Mouse (Mus musculus): ENCODE measurements at regions not wholly inside any gene's neighbourhood (a gene's known extent, or its start where the extent isn't known, plus 50 kb on each side); places are given as distances from the start of the nearest gene placed in this dataset.
A peak's percentile ranks its signal among the peaks of the same experiment; 100 is the strongest.

DNA sequence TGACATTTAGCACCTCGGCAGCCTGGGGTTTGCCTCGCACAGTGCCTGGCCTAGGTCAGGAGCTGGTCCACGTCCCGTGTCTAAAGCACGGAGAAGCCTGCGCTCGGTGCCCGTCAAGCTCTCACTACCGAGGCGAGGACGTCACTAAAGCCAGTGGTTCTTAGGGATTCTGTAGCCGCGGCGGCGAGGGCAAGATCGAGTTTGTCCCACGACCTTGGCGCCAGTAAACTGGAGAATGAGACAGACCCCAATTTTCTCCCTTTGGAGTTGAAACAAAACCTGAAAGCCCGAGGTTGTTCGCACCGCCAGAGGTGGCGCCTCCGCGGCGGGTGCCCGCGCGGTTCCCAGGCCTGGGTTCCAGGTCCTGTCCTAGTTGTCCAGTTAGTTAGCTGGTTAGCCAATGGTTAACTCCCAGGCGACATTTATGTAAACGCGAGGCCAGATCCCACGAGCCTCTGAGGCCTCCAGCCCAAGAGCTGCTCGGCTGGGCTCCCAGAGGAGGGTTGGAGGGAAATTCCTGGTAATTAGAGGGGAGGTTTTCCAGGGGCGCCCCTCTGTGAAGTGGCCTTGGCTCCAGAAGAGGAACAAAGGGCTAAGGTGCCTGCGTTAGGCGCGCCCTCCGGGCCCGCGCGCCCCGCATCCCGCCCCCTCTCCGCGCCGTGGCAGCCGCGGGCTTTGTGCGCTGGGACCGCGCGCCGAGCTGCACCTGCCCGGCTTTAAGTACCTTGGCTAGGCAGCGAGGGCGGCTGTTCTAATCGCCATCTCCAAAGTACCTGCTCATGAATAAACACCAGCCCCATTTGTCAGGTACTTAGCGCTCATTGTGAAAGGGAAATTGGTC is 74.0 kb downstream of the Rhcg start:
- peaks cover 85% of the 10 kb centered on the region for H3K27me3 ChIP-seq (ENCODE audit: control insufficient read depth, insufficient read depth, low read length)
- no peak overlapping the region for H3K9ac ChIP-seq (replicated peaks)
- H3K4me2 ChIP-seq (ENCODE audit: low read depth), result no peak overlapping the region
- DNase-seq (ENCODE audit: low read depth in 3 of 3, low spot score in 3 of 3) (no peak), ATAC-seq (ENCODE audit: insufficient read depth) (no peak)
- TF ChIP-seq CTCF (IDR thresholded peaks at IDR 0.05; ENCODE audit: low read depth) (no peak), EP300 (IDR thresholded peaks at IDR 0.05; ENCODE audit: low read depth) (no peak)
- no peaks in the 10 kb centered on the region for H3K4me1 ChIP-seq (replicated peaks; ENCODE audit: control insufficient read depth in 2 of 2, insufficient read depth in 2 of 2, low read length in 1 of 2)
- 2% methylated on average over 58 of the region's 58 CpGs for WGBS (ENCODE audit: insufficient replicate concordance)
- H3K36me3 ChIP-seq (replicated peaks; ENCODE audit: control insufficient read depth, insufficient read depth, low read depth), result no peaks in the 10 kb centered on the region
- no peak overlapping the region for H3K27ac ChIP-seq
- no peak overlapping the region for H3K4me3 ChIP-seq (ENCODE audit: insufficient read depth in 1 of 2, low read depth in 2 of 2, low read length in 2 of 2)
- H3K9me3 ChIP-seq (ENCODE audit: control insufficient read depth, low read length), result no peaks in the 10 kb centered on the region

DNA sequence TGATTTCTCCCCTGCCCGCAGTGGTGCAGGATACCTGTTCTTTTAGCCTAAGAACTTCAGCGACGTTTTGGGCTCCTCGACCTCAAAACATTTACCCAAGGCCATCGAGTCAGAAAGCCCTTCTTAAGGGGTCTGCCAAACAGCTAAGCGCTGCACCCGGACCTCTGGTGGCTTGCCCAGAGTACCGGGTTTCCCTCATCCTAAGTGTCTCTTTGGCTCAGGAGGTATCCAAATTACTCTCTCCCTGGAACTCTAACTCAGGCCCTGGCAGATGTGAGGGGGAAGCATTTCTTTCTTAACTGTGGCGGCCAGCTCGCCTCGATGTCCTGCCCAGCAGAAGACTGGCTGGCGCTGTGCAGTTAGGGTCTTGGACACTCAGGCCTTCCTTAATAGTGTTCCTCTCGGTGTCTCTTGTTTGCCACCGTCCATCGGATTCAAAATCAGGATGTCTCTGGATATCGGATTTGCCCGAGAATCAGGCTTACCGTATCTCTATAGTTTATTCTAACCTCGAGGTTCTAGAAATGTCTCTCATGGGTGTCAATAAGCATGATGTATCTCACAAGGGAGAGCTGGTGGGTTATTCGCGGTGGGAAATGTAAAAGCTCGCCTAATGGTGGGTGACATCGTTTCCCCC is 75.0 kb downstream of the Rhcg start:
- DNase-seq (ENCODE audit: low read depth in 3 of 3, low spot score in 3 of 3) (no peak), ATAC-seq (ENCODE audit: insufficient read depth) (no peak)
- H3K27ac ChIP-seq, result no peak overlapping the region
- no peak for TF ChIP-seq CTCF (IDR thresholded peaks at IDR 0.05; ENCODE audit: low read depth)
- TF ChIP-seq EP300 (IDR thresholded peaks at IDR 0.05; ENCODE audit: low read depth), result no peak
- WGBS (ENCODE audit: insufficient replicate concordance), result 2% methylated on average over 23 of the region's 23 CpGs
- H3K27me3 ChIP-seq (ENCODE audit: control insufficient read depth, insufficient read depth, low read length), result peaks cover 86% of the 10 kb centered on the region
- no peaks in the 10 kb centered on the region for H3K36me3 ChIP-seq (replicated peaks; ENCODE audit: control insufficient read depth, insufficient read depth, low read depth)
- H3K4me2 ChIP-seq (ENCODE audit: low read depth), result no peak overlapping the region
- no peak overlapping the region for H3K9ac ChIP-seq (replicated peaks)
- no peaks in the 10 kb centered on the region for H3K9me3 ChIP-seq (ENCODE audit: control insufficient read depth, low read length)
- no peaks in the 10 kb centered on the region for H3K4me1 ChIP-seq (replicated peaks; ENCODE audit: control insufficient read depth in 2 of 2, insufficient read depth in 2 of 2, low read length in 1 of 2)
- H3K4me3 ChIP-seq (ENCODE audit: insufficient read depth in 1 of 2, low read depth in 2 of 2, low read length in 2 of 2), result no peak overlapping the region

- TF ChIP-seq CTCF (IDR thresholded peaks at IDR 0.05; ENCODE audit: low read depth), result no peak
- DNase-seq (ENCODE audit: low read depth in 3 of 3, low spot score in 3 of 3), result no peak
- no peak for ATAC-seq (ENCODE audit: insufficient read depth)
Measured at GRCm38 (mm10) chr7:79540246-79540645, 74.1 kb upstream of the Polg start.

GRCm38 (mm10) chr7:79539426-79539825 is 73.3 kb upstream of the Polg start:
- Histone ChIP-seq H3K4me2 (ENCODE audit: low read depth) (no peak overlapping the region), H3K27ac (no peak overlapping the region), H3K4me1 (replicated peaks; ENCODE audit: control insufficient read depth in 2 of 2, insufficient read depth in 2 of 2, low read length in 1 of 2) (no peaks in the 10 kb centered on the region), H3K9ac (replicated peaks) (no peak overlapping the region), H3K9me3 (ENCODE audit: control insufficient read depth, low read length) (no peaks in the 10 kb centered on the region), H3K36me3 (replicated peaks; ENCODE audit: control insufficient read depth, insufficient read depth, low read depth) (no peaks in the 10 kb centered on the region), H3K27me3 (ENCODE audit: control insufficient read depth, insufficient read depth, low read length) (peaks cover 92% of the 10 kb centered on the region), H3K4me3 (ENCODE audit: insufficient read depth in 1 of 2, low read depth in 2 of 2, low read length in 2 of 2) (no peak overlapping the region)
- 2% methylated on average over 3 of the region's 3 CpGs for WGBS (ENCODE audit: insufficient replicate concordance)
- TF ChIP-seq EP300 (IDR thresholded peaks at IDR 0.05; ENCODE audit: low read depth), result no peak
- TF ChIP-seq CTCF (IDR thresholded peaks at IDR 0.05; ENCODE audit: low read depth), result no peak
- DNase-seq (ENCODE audit: low read depth in 3 of 3, low spot score in 3 of 3), result no peak
- no peak for ATAC-seq (ENCODE audit: insufficient read depth)

More at GRCm38 (mm10) chr7:79540246-79540645, 74.1 kb upstream of the Polg start:
- Histone ChIP-seq H3K4me3 (ENCODE audit: insufficient read depth in 1 of 2, low read depth in 2 of 2, low read length in 2 of 2) (no peak overlapping the region), H3K27ac (no peak overlapping the region), H3K9me3 (ENCODE audit: control insufficient read depth, low read length) (no peaks in the 10 kb centered on the region), H3K36me3 (replicated peaks; ENCODE audit: control insufficient read depth, insufficient read depth, low read depth) (no peaks in the 10 kb centered on the region), H3K27me3 (ENCODE audit: control insufficient read depth, insufficient read depth, low read length) (peaks cover 92% of the 10 kb centered on the region), H3K4me2 (ENCODE audit: low read depth) (no peak overlapping the region), H3K4me1 (replicated peaks; ENCODE audit: control insufficient read depth in 2 of 2, insufficient read depth in 2 of 2, low read length in 1 of 2) (no peaks in the 10 kb centered on the region), H3K9ac (replicated peaks) (no peak overlapping the region)
- 7% methylated on average over 2 of the region's 2 CpGs for WGBS (ENCODE audit: insufficient replicate concordance)

- no peaks in the 10 kb centered on the region for H3K9me3 ChIP-seq (ENCODE audit: control insufficient read depth, low read length)
- no peak overlapping the region for H3K27ac ChIP-seq
- peaks cover 88% of the 10 kb centered on the region for H3K27me3 ChIP-seq (ENCODE audit: control insufficient read depth, insufficient read depth, low read length)
- no peaks in the 10 kb centered on the region for H3K36me3 ChIP-seq (replicated peaks; ENCODE audit: control insufficient read depth, insufficient read depth, low read depth)
- TF ChIP-seq EP300 (IDR thresholded peaks at IDR 0.05; ENCODE audit: low read depth) (no peak), CTCF (IDR thresholded peaks at IDR 0.05; ENCODE audit: low read depth) (no peak)
- no peak for DNase-seq (ENCODE audit: low read depth in 3 of 3, low spot score in 3 of 3)
- 1% methylated on average over 27 of the region's 27 CpGs for WGBS (ENCODE audit: insufficient replicate concordance)
- no peak overlapping the region for H3K4me3 ChIP-seq (ENCODE audit: insufficient read depth in 1 of 2, low read depth in 2 of 2, low read length in 2 of 2)
- H3K4me2 ChIP-seq (ENCODE audit: low read depth), result 0 out of 2 replicates have a peak overlapping the region, but pooled peaks have one; percentile 15
- ATAC-seq (ENCODE audit: insufficient read depth), result no peak
- H3K9ac ChIP-seq (replicated peaks), result no peak overlapping the region
- H3K4me1 ChIP-seq (replicated peaks; ENCODE audit: control insufficient read depth in 2 of 2, insufficient read depth in 2 of 2, low read length in 1 of 2), result no peaks in the 10 kb centered on the region
Measured at GRCm38 (mm10) chr7:79536157-79536641, 70.0 kb upstream of the Polg start.

All from liver, embryonic 14.5 days (tissue).